Mouse (Mus musculus): ENCODE results near the gene Cul7.

Gene Cul7

DNA sequence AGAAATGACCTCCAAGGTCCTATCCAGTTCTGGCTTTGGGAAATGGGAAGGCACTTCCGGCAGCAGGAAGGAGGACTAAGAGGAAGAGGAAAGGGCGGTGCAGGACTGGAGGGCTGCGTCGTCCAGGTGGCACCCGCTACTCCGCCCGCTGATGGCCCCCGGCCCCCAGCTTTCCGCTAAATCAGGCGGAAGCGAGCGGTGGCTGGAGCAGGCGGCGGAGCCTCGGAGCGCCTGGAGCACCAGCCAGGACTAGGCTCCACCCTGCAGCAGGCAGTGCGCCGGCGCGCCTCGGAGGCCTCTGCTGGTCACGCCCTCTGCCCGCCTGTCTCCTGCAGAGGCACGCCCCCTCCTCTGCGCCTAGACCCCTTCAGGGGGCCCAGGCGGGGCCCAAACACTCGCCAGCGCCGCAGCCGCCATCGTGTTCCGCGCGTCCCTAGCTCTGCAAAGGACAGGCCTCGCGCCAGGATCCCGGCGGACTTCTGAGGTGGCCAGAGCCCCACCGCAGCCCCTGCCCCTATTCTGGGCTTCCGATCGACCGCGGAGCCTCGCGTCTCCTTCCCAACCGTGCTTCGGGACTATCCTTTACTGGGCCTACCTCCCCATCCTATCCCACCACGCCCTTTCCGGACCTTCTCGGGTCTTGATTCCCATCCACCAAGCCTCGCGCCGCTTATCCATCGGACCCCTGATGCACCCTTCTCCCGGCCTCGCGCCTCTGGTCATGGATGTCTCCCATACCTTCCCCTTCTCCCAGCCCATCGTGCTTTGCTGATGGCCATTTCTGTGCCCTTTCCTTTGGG is at the start of gene Cul7:
Gene Cul7, plus strand, starts transcription at position 106 of the 800 bp plus-strand sequence.
- peak; percentile 95 for DNase-seq (ENCODE audit: low read depth)

DNA sequence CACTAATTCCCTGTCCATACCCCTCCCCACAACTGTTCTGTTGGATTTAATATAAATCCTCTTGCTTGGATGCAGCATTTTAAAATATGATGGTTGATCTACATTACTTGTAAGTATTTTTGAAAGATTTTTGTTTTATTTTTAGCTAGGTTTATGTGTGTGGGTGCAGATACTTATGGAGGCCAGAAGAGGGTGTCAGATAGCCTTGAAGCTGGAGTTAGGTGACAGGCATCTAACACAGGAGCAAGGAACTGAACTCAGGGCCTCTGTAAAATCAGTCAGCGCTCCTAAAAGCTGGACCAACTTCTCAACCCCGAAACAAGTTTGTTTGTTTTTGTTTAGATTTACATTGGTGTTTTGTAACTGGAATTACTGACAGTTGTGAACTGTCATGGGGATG is 49.6 kb upstream of the Cul7 start:
- DNase-seq (ENCODE audit: low read depth) = no peak

DNA sequence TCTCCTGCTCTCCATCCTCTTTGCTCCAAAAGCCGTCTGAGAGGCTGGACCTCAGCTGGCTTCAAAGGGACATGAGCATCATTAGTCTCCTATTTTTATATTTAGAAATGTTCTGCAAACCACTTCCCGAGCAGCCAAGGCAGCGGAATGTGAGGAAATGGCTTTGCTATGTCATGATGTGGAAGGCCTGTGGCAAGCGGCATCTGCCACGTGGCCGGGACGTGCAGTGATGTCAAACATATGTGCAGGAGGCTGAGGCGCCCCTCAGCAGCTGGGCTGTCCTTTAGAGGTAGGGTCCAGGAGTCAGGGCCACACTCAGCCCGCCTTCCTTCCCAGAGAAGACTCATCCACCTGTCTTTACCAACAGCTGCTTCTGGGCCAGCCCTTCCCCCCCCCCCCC is 47.9 kb upstream of the Cul7 start:
- DNase-seq (ENCODE audit: low read depth) = no peak

DNA sequence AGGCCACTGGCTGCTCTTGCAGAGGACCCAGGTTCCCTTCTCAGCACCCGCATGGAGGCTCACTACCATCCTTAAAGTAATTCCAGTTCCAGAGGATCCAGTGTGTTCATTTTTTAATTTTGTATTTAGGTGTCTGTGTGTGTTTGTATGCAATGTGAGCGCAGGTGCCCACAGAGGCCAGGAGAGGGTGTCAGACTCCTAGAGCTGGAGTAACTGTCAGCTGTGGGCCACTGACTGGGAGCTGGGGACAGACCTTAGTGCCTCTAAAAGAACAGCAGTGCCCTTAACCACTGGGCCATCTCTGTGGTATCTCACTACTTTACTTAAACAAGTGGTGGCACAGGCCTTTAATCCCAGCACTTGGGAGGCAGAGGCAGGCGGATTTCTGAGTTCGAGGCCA is 46.9 kb upstream of the Cul7 start:
- no peak for DNase-seq (ENCODE audit: low read depth)

DNA sequence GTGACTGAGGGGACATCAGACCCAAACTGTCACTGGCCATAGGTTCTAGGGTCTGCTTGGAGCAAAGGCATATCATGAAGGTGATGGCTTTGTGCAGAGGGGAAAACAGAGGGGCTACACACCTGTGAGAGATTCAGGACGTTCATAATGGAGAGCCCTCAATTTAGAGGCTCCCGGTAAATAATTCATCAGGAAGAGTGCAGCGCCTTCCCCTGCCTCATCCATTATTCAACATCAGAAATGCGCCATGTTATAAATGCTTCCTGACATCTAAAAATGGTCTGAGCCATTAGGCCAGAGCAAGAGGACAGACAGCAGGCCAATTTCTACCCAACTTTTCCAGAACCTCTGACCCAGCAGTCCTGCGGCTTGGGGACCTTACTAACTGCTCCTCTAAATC is 45.0 kb upstream of the Cul7 start:
- DNase-seq (ENCODE audit: low read depth) = no peak

DNA sequence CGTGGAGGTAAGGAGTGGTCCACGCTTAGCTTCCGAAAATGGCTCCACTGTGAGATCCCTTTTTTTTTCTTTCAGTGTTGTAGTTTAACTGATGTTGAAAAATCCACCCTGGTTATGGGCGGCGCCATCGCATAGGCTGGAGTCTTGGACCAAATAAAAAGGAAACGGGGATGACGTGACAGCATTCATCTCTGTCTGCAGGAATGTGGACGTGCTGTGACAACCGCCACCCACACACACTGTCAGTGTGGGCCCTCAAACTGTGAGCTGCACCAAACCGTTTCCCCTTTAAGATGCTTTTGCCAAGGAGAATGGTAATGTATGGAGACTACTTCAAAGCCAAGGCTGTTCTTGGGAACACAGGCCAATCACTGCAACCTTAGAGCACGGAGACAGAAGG is 44.1 kb upstream of the Cul7 start:
- DNase-seq (ENCODE audit: low read depth) = no peak

DNA sequence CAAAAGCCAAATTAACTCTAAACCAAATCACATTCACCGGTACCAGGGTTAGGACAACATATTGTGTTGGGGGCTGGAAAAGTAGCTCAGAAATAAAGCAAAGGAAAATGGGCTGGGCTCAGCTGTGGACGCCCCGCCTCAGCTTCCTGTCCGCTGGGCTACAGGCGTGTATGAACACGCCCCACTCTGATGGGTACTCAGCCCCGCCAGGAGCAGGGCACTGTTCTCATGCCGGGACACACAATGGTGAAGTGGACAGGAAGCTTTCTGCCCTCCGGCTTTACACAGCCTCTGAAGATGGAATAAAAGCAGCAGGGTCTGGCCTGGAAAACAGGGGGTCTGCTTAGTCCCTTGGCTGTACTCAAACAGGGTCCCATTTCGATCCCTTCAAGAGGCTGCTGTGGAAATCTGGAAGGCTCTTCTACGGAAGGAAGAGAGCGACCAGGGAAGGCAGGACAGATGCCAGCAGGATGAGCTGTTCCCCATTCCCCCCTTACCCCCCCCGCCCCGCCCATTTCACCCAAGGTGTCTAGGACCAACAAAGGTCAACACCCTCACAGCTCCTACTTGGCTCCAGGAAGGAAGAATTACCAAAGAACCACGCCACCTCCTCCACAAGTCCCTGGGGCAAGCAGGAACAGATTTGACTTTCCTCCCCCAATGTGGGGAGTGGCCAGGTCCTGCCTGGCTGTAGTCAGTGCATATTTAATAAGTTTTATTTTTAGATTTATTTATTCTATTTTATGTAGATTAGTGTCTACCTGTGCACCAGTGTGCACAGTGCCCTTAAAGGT is 40.2 kb upstream of the Cul7 start:
- peak; percentile 59 for DNase-seq (ENCODE audit: low read depth)

DNA sequence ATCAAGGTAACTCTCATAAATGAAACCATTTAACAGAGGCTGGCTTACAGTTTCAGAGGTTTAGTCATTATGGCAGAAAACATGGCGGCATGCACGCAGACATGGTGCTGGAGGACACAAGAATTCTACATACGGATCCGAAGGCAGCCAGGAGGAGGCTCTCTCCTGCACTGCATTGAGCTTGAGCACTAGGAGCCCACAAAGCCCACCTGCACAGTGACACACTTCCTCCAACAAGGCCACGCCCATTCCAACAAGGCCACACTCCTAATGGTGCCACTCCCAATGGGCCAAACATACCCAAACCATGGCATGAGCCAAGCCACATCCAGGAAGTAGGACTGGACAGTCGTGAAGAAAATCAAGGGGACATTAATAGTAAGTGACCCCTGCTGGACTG is 38.8 kb upstream of the Cul7 start:
- DNase-seq (ENCODE audit: low read depth) = no peak

DNA sequence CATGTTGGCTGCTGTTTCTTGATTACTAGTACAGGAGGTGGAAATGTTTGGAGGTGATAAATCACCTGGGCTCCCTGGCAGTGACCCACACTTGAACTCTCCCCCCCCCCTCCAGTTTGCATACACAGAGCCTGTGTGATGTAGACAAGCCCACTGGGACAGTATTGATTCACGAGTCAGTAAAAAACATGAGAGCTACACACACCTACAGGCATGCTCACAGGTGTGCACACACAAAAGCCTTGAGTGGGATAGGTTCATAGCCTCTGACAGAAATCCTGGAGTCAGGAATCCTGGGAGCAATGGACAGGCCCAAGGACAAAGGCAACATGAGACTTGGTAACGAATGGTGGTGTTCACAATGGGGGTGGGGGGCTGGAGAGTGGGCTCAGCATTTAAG is 37.9 kb upstream of the Cul7 start:
- DNase-seq (ENCODE audit: low read depth) = no peak

DNA sequence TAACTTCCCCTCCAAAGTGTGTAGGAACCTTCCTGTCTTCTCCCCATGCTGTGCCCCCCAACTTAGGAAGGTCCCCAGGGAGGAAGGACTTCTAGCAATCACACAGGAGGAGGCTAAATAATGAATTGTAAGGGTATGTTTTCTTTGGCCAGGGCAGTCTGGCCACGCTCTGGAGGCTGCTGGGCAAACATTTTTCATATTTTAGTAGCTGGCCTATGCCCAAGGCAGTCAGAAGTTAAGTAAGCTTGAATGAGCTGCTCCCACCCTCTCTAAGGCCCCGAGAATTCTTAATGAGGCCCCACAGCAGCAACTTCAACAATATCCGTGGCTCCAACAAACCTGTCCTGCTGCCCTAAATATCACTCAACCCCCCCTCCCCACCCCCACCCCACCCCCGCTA is 37.3 kb upstream of the Cul7 start:
- peak; percentile 80 for DNase-seq (ENCODE audit: low read depth)

DNA sequence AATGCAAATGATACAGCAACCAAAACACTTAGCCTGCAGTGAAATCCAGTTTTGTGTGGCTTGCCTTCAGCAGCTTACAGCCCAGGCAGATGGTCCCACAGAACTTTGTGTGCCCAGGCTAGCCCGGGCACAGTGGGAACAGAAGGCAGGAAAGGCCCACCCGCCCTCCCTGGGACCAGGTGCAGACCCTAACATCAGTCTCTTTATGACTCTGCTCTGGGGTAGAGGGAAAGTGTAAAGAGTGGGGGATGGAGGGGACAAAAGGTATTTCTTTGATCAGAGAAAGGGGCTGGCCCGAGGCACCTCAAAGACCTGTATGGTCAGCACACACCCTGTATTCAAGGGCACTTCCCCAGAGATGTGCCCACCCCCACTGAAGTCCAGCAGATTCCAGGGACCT is 36.9 kb upstream of the Cul7 start:
- no peak for DNase-seq (ENCODE audit: low read depth)

DNA sequence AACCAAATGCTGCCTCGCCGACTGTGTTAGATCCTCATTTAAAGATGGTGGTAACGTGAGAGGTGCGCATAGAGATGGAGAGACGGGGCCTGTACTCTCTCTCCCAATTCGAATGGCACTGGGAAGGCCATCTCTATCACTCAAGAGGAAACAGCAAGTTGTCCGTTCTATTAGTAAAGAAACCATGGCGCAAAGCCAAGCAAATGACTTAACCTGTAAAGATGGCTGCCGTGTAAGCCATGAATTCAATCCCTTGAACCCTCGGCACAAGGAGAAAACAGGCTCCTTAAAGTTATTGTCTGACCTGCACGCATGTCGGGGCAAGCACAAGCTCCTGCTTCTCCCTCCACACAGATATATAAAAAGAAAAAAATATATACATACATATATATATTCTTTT is 32.3 kb upstream of the Cul7 start:
- no peak for DNase-seq (ENCODE audit: low read depth)

DNA sequence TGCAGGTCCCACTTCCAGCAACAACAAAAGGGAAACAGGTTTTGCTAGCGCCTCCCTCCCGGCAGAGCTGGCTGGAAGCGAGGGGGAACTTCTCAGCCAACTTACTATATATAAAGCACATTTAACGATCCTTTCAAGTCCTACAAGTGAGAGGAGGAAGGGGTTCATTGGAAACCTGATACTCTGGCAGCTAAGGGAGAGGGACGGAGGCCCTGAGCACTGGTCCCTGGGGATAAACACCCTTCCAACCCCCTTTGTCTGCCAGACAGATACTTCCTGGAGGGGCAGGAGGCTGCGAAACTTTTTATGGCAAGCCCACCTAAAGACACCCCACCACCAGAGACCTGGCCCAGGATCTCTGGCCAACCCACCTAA is 31.8 kb upstream of the Cul7 start:
- DNase-seq (ENCODE audit: low read depth) = no peak

DNA sequence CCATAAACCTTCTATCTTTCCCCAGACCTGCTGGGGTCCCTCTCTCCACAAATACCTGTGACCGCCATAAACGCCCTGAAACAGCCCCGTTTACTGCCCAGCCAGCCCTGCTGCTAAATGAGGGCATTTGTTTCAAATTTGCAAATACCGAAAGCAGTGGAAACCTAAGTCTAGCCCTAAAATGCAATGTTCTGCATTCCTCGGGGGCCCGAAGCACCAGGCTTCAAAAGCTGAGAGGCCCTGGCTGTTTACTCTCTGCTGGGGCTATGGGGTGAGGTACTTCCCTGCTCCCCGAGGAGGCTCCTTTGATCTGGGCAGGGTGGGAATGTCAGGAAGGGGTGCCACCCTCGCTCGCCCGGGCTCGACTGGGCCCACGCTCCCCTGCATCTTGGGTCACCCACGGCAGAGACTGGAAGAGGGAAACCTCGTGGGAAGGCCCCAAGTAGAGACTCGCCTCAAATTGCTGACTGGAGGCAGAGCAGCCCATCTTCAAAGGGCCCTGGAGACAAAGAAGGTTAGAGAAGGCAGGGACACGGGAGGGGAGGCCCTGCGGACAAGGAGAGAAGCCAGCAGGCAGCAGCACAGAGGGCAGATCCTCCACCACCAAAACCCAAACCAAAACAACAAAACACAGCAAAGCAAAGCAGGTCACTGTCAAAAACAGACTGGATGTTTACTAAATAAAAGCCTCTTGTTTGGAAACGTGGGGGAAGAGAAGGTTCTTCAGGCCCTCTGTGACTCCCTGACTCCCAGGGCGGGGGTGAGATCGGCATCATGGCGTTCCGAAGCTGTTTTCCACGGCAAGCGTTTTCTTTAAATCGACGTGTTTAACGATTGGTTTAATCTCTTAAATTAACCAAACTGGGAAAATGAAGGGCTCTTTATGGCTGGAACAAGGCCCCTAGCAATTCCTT is 31.1 kb upstream of the Cul7 start:
- DNase-seq (ENCODE audit: low read depth) = no peak

DNA sequence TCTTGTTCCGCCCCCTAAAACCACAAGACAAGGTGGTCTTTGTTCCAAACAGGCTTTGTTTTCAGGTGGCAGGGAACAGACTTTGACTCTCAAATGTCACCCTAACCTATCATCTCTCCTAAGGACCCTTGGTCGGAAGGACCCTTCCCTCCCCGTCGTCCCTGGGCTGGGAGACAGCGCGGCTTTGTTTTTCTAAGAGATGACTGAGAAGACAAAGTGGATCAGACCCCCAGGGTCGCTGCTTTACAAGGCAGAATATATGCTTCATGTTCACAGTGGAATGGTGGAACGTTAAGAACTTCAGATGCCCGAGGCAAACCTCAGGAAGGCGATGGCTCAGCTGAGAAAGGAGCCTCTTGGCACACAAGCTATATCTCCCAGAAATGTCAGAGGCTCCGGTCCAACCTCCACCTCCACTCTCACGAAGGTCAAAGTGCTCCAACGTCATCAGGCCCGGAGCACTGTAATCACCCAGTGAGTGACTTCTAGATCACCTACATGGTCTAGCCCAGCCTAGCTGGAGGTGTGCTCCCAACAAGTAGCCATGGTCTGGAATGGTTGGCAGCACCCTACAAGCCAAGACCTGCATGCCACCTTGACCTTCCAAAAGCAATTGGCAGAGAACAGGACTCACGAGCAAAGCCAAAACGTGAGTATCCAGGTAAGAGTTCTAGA is 30.3 kb upstream of the Cul7 start:
- no peak for DNase-seq (ENCODE audit: low read depth)

DNA sequence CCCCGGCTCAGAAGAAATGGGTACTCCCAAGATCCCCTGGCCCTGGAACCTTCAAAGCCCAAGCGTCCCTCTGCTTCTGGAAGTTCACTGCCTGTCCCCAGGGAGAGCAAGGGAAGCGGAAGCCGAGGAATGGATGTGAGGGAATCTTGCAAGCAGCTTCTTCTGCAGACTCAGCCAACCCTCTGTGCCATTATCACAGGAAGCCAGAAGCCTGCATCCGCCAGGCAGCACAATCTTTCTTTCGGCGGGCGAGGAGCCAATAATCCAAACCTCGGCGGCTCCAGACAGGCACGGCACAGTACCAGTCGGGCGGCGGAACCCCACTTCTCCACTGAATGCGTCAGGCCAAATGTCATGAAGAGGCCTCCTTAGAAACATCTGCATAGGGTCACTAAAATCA is 28.8 kb upstream of the Cul7 start:
- no peak for DNase-seq (ENCODE audit: low read depth)

DNA sequence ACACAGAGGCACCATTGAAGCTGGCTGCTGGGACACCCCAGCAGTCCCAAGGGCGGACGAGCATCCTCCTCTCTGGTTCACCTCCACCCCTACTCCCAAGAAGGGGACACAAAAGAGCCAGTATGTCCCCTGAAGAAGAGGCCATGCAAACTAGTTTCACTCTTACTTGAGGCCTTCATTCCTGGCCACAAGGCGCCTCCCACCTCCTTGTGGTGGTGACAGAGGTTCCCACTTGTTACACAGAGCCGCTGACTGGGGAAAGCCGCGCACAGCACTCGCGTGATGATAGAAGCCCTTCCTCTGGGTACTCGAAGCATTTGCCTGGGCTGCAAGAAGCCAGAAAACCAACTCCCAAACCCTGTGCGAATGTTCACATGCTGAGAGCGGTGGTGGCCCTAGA is 27.9 kb upstream of the Cul7 start:
- DNase-seq (ENCODE audit: low read depth) = no peak

DNA sequence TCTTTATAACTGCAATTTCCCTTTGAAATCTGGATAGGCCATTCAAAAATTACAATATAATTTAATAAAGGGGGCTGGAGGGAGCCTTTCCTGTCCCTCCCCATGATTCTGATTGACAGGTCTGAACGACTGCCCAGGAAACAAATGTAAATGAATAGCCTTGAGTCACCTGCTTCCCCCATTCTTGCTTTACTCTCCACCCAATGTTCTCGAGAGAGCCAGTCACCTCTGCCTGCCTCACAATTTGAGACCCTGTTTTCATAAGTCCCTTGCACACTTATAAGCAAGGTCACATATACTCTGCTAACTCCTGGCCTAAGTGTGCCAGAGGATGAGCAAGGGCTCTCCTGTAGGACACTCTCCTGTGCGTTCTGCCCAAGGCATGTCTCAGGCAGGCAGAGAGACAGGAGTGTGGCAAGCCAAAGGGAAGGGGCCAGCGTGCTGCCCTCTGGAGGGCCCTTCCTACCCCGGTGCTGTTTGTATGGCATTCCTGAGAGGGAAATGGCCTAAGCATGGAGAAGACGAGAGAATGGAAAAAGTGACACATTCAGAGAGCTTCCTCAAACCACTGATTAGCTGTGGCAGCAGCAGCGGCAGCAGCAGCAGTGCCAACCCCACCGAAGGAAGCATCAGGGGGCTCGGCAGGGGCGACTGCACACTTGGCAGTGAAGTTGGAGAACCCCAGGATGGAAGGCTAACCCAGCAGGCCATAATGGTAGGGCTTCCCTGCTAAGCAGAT is 26.1 kb upstream of the Cul7 start:
- DNase-seq (ENCODE audit: low read depth) = peak; percentile 52

DNA sequence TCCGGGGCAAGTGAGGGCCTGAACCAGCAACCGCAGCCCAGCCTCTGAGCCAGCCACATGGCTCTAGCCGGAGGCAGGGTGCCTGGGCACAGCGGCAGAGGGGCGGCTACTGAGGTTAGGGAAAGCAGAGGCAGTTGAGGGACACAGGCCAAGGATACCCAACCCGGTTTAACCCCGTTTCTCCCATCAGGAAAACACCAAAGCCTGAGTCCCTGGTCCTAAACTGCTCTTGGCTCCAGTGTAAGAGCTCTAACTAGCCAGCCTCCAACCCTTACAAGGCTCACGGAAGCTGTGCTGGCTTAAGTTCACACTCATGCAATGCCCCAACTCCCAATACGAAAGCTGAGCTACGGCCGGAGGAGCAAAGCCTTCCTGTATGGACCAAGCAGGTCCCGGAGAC is 25.5 kb upstream of the Cul7 start:
- DNase-seq (ENCODE audit: low read depth) = no peak

DNA sequence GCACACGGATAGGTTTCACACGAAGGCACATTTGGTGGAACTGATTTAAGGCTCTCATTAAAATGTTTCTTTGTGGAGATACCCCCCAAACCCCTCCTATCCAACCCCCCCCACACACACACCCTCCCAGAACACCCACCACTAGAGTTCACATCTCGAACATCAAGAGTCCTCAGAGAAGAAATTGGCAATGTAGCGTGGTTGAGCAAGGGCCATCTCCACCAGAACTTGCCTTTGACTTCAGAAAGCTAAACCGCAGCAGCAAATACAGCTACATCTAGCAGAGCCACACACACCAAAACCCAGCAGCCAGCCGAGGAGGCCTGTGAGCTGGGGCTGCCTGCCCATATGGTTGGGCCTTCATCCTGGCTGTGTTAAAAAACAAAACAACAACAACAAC is 22.7 kb upstream of the Cul7 start:
- DNase-seq (ENCODE audit: low read depth) = no peak

DNA sequence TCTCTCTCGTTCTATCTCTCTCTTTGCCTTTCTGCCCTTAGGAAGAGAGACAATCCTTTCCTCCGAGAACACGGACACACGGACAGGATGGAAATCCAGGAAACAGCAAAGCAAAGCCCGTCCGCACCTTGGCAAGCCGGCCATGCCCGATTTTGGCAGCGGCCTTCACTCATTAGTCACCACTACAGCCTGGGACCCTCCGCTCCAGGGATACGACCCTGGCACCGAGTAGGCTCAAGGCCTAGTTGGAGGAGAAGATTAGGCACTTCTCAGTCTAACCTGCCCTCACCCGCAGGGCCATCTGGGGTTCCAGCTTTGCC is 21.7 kb upstream of the Cul7 start:
- peak; percentile 58 for DNase-seq (ENCODE audit: low read depth)

Measured in NIH3T3 (cell line).